Mouse (Mus musculus) hindbrain, embryonic 11.5 days (tissue): ENCODE data around the gene Fes. TPM values are rescaled to one million over a fixed set of nuclear protein-coding genes. Genes with fewer than 3 reads are reported as not detected.

Experiments
- ATAC-seq: fragments of 200-750 bp; cut with Nextera tagmentation; 2 replicates; pipeline ENCODE4 v1.8.0; 2017; ENCODE audit warnings: mild to moderate bottlenecking, moderate TSS enrichment, moderate library complexity; ENCODE audit not compliant: low FRiP score
- DNase-seq: peaks from one replicate; pipeline ENCODE4 v3.0.0-alpha.2; 2015; ENCODE audit warnings: low spot score
- H3K27ac ChIP-seq: fragments of 300-500 bp; sonication (generic); 2 replicates; pipeline ENCODE4 v1.5.1; 2014; ENCODE audit warnings: mild to moderate bottlenecking, low read depth, low read length
- H3K27me3 ChIP-seq: fragments of 300-500 bp; sonication (generic); 2 replicates; pipeline ENCODE4 v1.6.1; 2014; ENCODE audit warnings: mild to moderate bottlenecking, low read length, moderate library complexity, mixed read lengths; ENCODE audit not compliant: control insufficient read depth, insufficient read depth
- H3K36me3 ChIP-seq: fragments of 300-500 bp; sonication (generic); 2 replicates; pipeline ENCODE4 v1.6.1; 2014; ENCODE audit warnings: mild to moderate bottlenecking, low read length, moderate library complexity, mixed read lengths; ENCODE audit not compliant: control insufficient read depth, insufficient read depth
- H3K4me1 ChIP-seq: fragments of 300-500 bp; sonication (generic); replicated peaks from 2 replicates; pipeline ENCODE4 v1.6.1; 2014; ENCODE audit warnings: low read length, mixed read lengths; ENCODE audit not compliant: control insufficient read depth, insufficient read depth
- H3K4me2 ChIP-seq: fragments of 300-500 bp; sonication (generic); replicated peaks from 2 replicates; pipeline ENCODE4 v1.6.1; 2014; ENCODE audit warnings: mild to moderate bottlenecking, low read depth, low read length
- H3K4me3 ChIP-seq: fragments of 300-500 bp; sonication (generic); 2 replicates; pipeline ENCODE4 v1.5.1; 2014; ENCODE audit warnings: low read depth, low read length
- H3K9ac ChIP-seq: fragments of 300-500 bp; sonication (generic); 2 replicates; pipeline ENCODE4 v1.6.1; 2014; ENCODE audit warnings: low read depth, low read length
- H3K9me3 ChIP-seq: fragments of 300-500 bp; sonication (generic); 2 replicates; pipeline ENCODE4 v1.6.1; 2016; ENCODE audit warnings: low read length; ENCODE audit not compliant: control insufficient read depth
- WGBS: fragments of 180-500 bp; shearing (Covaris S2); extraction: QIAGEN DNeasy Blood & Tissue Kit; methylation state at CpG from one replicate; pipeline ENCODE4 v1.1.7; 2014; 5-methylcytosine and 5-hydroxymethylcytosine counted together
- polyA plus RNA-seq: library from polyadenylated mRNA; unstranded; fragments of >200 nt; fragmentation: Nextera tagmentation; extraction: Ambion mirVana; gene quantifications from 2 replicates; pipeline ENCODE4 v1.2.1, GENCODE M21; 2014

Fes gene
- polyA plus RNA-seq, 1 experiment from 2014 or later = 9.5 TPM

DNA sequence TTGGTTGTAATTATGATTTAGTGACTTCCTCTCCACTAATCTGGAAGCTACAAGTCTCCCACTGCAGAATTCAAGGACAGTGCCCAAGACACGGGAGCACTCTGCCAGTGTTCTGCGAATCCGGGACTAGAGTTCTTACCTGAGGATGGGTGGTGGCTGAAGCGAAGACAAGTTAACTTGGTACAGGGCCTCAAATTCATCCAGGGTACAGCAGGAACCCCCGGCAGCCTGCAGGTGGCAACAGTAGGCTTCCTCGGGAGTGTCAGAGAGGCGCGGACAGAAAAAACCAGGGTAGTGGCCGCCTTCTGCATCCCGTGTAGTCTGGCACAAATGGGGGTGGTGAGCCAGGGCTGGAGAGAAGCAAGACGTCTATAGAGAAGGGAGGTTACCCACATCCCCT is 47.0 kb downstream of the Fes start, which contains the start of gene Unc45a:
TSS of gene Unc45a (minus strand) at position 213 of the 400 bp plus-strand sequence.
- Histone ChIP-seq H3K9ac (peak within 1 kb of the TSS; percentile 58), H3K27ac (peak within 1 kb of the TSS; percentile 74), H3K27me3 (no peaks in the 10 kb centered on the region), H3K4me3 (peak within 1 kb of the TSS; percentile 62), H3K4me2 (peak within 1 kb of the TSS; percentile 84), H3K4me1 (peaks cover 10% of the 10 kb centered on the region; the same call in 1 of the 2 replicates), H3K36me3 (no peaks in the 10 kb centered on the region), H3K9me3 (no peaks in the 10 kb centered on the region)
- peak; percentile 78 for DNase-seq
- WGBS = 4% methylated on average over 11 of the region's 11 CpGs
- peak; percentile 55 for ATAC-seq

DNA sequence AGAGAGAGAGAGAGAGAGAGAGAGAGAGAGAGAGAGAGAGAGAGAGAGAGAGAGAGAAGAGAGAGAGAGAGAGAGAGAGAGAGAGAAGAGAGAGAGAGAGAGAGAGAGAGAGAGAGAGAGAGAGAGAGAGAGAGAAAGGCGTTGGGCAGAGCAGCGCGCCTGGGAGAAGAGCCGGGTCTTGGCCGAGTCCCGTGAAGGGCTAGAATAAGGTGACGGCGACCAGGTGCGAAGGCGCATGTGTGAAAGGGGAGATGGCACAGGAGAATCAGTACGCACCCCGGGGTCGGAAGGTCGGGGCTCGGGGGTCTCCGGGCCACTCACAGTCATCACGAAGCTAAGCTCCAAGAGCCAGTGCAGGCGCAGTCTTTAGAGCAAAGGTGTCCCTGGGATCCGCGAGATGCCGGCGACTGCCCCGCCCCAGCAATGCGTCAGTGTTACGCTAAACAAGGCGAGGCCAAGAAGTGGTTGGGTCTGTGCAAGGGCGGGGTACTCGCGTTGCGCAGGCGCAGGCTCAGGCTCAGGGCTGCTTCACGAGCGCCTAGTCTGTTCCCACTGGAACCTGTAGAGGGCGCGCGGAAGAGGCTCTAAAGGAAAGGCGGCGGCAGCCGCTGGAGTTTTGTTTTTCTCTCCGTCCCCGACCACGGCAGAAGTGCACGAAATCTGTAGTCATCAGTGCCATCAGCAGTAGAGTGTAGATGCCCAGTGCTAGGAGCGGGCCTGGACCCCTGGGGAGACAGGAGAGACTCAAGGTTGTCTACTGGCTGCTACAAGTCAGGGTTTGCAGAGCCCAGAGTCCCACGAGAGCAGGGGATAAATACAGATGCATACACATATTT is 47.7 kb downstream of the Fes start:
- H3K27me3 ChIP-seq = no peaks in the 10 kb centered on the region
- H3K27ac ChIP-seq = peak overlapping the region; percentile 74
- DNase-seq (peak; percentile 99), ATAC-seq (peak; percentile 95)
- H3K4me1 ChIP-seq = peaks cover 10% of the 10 kb centered on the region; the same call in 1 of the 2 replicates
- H3K4me2 ChIP-seq = peak overlapping the region; percentile 84
- H3K4me3 ChIP-seq = peak overlapping the region; percentile 62
- H3K9ac ChIP-seq = peak overlapping the region; percentile 77
- no peaks in the 10 kb centered on the region; the same call in 1 of the 2 replicates for H3K36me3 ChIP-seq
- H3K9me3 ChIP-seq = no peaks in the 10 kb centered on the region
- under 1% methylated on average over 45 of the region's 45 CpGs for WGBS

DNA sequence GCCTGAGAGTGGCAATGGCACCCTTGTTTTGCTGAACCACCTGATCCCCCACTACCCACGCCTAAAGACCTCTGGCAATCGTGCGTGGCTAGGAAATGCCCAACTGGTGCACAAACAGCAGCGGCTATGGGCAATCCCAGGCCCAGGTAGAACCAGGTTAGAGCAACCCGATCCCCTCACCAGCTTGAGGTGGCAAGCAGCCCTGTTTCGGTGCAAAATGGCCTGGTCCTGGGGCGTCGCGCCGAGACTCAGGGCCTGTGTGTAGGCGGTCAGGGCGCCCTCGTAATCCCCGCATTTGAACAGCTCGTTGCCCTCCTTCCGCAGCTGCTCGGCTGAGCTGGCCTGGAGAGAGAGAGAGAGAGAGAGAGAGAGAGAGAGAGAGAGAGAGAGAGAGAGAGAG is 48.4 kb downstream of the Fes start:
- WGBS = 13% methylated on average over 15 of the region's 17 CpGs
- no peaks in the 10 kb centered on the region for H3K27me3 ChIP-seq
- peak overlapping the region; percentile 62 for H3K4me3 ChIP-seq
- H3K9ac ChIP-seq = peak overlapping the region; percentile 77
- peak; percentile 42 for DNase-seq
- peaks cover 4% of the 10 kb centered on the region; the same call in 1 of the 2 replicates for H3K36me3 ChIP-seq
- ATAC-seq = no peak
- H3K4me1 ChIP-seq = peaks cover 10% of the 10 kb centered on the region; the same call in 1 of the 2 replicates
- peak overlapping the region; percentile 84 for H3K4me2 ChIP-seq
- no peak overlapping the region for H3K27ac ChIP-seq
- no peaks in the 10 kb centered on the region for H3K9me3 ChIP-seq

DNA sequence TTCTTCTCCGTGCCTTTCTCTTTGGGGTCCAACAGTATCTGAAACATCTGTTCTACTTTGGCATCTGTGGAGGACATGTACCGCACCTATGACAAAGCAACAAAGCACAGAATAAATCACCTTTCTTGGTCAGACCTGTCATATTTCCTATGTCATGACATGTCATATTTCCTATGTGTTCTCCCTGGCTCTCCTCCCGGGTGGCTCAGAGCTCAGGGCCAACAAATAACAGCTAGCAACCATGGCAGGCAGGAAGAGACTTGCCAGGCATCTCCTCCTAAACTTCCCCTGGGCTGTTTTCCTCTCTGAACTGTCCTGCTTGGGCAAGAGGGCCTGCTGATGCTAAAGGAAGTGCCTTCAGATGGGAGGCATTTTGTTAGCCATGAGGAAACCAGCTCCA is 50.8 kb downstream of the Fes start:
- DNase-seq = no peak
- Histone ChIP-seq H3K27ac (no peak overlapping the region), H3K9me3 (no peaks in the 10 kb centered on the region), H3K9ac (no peak overlapping the region), H3K4me2 (no peak overlapping the region), H3K4me3 (no peak overlapping the region), H3K4me1 (peaks cover 8% of the 10 kb centered on the region; the same call in 1 of the 2 replicates), H3K36me3 (peaks cover 18% of the 10 kb centered on the region; the same call in 1 of the 2 replicates), H3K27me3 (no peaks in the 10 kb centered on the region)
- 92% methylated on average over 3 of the region's 3 CpGs for whole genome bisulfite sequencing
- ATAC-seq = no peak

DNA sequence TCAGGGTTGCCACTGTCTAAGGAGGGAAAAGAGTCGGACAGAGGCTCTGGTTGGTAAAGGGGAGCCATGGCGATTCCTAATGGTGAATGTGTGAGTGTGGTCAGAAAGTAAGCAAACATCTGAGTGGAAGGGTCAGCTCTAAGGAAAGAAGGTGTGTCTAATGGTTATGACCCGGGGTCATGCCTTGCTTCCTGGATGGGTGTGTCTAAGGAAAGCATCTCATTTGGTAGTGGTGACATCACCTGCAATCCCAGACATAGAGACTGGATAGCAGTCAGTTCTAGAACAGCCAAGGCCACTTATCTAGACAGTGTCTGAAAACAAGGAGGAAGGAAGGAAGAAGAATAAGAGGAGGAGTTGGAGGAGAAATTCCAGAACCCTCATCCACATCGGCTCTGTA is 52.9 kb downstream of the Fes start:
- no peak for DNase-seq
- H3K27me3 ChIP-seq = no peaks in the 10 kb centered on the region
- no peaks in the 10 kb centered on the region for H3K9me3 ChIP-seq
- no peak overlapping the region for H3K9ac ChIP-seq
- no peak overlapping the region for H3K27ac ChIP-seq
- H3K4me2 ChIP-seq = no peak overlapping the region
- WGBS = 94% methylated on average over 4 of the region's 4 CpGs
- H3K36me3 ChIP-seq = peaks cover 27% of the 10 kb centered on the region; the same call in 1 of the 2 replicates
- no peak for ATAC-seq
- no peak overlapping the region for H3K4me3 ChIP-seq
- H3K4me1 ChIP-seq = peaks cover 4% of the 10 kb centered on the region; the same call in 1 of the 2 replicates

DNA sequence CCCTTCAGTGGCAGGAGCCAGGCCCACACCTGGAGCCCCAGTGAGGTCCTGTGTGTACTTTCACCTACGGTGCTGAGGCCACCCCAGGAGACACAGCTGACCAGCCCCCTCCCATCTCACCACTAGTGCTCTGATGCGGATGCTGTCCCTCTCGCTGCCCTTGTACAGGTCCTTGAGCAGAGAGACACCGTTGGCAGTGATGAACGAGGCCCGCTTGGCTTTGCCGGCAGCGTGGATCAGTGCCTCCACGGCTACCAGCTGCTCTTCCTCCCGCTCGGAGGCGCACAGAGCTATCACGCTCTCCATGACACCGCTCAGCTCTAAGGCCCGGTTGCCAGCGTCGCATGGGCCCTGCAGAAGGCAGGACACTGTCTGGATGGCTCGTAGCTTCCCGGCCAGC is 56.3 kb downstream of the Fes start:
- peaks cover 27% of the 10 kb centered on the region; the same call in 1 of the 2 replicates for H3K36me3 ChIP-seq
- no peaks in the 10 kb centered on the region for H3K4me1 ChIP-seq
- no peak overlapping the region for H3K4me2 ChIP-seq
- WGBS = 95% methylated on average over 19 of the region's 19 CpGs
- H3K27me3 ChIP-seq = no peaks in the 10 kb centered on the region
- H3K27ac ChIP-seq = no peak overlapping the region
- ATAC-seq = no peak
- no peak for DNase-seq
- no peak overlapping the region for H3K9ac ChIP-seq
- H3K9me3 ChIP-seq = no peaks in the 10 kb centered on the region
- no peak overlapping the region for H3K4me3 ChIP-seq

DNA sequence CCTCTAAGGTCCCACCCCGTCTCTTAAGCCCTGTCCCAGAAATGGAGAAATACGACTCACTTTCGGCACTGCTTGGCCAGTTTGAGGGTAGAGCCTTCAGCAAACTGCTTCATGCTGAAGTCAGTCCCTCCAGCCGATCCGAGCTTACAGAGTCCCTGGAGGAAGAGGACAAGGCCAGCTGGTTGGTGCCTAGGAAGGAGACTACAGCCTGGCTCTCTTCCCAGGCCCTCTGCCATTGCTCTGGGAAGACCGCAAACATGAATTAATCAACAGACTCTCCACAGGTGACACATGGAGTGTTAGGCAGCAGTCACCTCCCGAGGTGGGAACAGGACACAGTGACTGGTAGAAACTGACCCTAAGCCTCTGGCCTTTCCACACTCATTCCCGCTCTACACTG is 57.5 kb downstream of the Fes start:
- H3K4me1 ChIP-seq = no peaks in the 10 kb centered on the region
- no peak overlapping the region for H3K9ac ChIP-seq
- no peaks in the 10 kb centered on the region for H3K9me3 ChIP-seq
- no peak overlapping the region for H3K4me3 ChIP-seq
- DNase-seq (no peak), ATAC-seq (no peak)
- peaks cover 29% of the 10 kb centered on the region for H3K36me3 ChIP-seq
- H3K4me2 ChIP-seq = no peak overlapping the region
- no peak overlapping the region for H3K27ac ChIP-seq
- 92% methylated on average over 8 of the region's 8 CpGs for WGBS
- no peaks in the 10 kb centered on the region for H3K27me3 ChIP-seq
